Mouse (Mus musculus) splenic B cell, adult 2 months (primary cell): Measurements from ENCODE around the gene Hdgfl3.

Experiments used
- DNase-seq: peaks from one replicate; pipeline ENCODE4 v3.0.0-alpha.2; 2011; ENCODE audit warnings: low read depth, low spot score
- H3K27me3 ChIP-seq: 2 replicates; pipeline ENCODE4 v1.6.1; 2012; ENCODE audit warnings: mild to moderate bottlenecking, low read length, moderate library complexity, mixed read lengths; ENCODE audit not compliant: control insufficient read depth, poor library complexity, insufficient read depth, severe bottlenecking
- H3K36me3 ChIP-seq: 2 replicates; pipeline ENCODE4 v1.6.1; 2012; ENCODE audit warnings: mild to moderate bottlenecking, low read length, moderate library complexity, mixed read lengths; ENCODE audit not compliant: control insufficient read depth, poor library complexity, insufficient read depth, severe bottlenecking

The Hdgfl3 gene

DNA sequence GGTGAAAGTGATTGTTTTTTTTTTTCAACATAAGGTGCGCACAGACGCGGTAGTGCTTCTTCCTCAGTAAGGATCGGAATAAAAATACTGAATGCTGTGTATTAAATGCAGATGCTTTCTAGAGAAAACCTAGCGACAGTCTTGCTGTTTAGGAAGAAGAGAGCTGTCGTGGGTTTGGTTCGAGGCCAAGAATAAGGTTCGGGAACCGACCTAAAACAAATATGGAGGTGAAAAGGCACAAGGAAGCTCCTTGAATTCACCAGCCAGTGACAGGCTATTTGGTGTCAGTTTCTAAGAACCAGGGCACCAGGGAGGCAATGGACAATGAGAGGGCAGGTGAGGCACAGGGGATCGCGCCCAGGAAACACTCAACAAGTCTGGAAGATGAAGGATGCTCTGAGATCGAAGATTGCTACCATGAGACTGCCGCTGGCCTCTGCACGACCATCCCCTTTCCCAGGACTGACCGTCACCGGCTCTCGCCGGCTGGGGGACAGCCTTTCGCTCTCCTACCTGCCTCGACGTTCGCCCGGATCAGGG is 1.1 kb downstream of the Hdgfl3 start:
- H3K27me3 ChIP-seq: peaks cover 6% of the 10 kb centered on the region
- H3K36me3 ChIP-seq: no peaks in the 10 kb centered on the region
- DNase-seq: peak; percentile 11

DNA sequence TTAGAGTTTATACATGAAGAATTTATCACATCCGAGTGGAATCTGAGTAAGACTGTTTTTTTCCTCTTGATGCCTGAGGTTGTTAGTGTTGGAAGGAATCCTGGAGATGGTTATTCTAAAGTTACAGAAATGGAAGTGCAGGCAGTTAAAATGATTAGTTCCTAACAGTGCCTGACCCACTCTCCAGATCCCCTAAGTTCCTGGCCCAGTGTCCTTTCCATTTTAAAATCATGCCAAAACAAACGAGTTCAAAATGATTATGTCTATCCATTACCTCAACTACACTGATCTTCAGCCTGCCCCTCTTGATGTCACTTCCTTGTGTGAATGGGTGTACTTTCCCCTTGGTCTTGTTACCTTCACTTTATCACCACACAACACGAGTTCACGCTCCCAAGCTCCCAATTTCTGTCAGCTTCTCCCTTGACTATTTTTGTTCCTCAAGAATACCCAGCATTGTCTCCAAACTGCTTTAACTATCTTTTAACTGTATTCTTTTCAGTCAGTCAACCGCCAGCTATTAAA is 1.7 kb downstream of the Hdgfl3 start:
- Histone ChIP-seq H3K27me3 (peaks cover 6% of the 10 kb centered on the region), H3K36me3 (no peaks in the 10 kb centered on the region)
- DNase-seq: peak; percentile 23

- Histone ChIP-seq H3K36me3 (no peaks in the 10 kb centered on the region), H3K27me3 (peaks cover 5% of the 10 kb centered on the region)
- DNase-seq: no peak
These were observed 5.3 kb downstream of the Hdgfl3 start for GRCm38 (mm10) chr7:81928998-81929397.

GRCm38 (mm10) chr7:81921379-81921952 is 12.8 kb downstream of the Hdgfl3 start:
- no peaks in the 10 kb centered on the region for H3K27me3 ChIP-seq
- H3K36me3 ChIP-seq: no peaks in the 10 kb centered on the region
- DNase-seq: peak; percentile 76

GRCm38 (mm10) chr7:81920314-81920713 is 14.0 kb downstream of the Hdgfl3 start:
- no peak for DNase-seq
- Histone ChIP-seq H3K27me3 (no peaks in the 10 kb centered on the region), H3K36me3 (no peaks in the 10 kb centered on the region)

GRCm38 (mm10) chr7:81918316-81918715 is 16.0 kb downstream of the Hdgfl3 start:
- H3K36me3 ChIP-seq: no peaks in the 10 kb centered on the region
- DNase-seq: no peak
- H3K27me3 ChIP-seq: no peaks in the 10 kb centered on the region

DNA sequence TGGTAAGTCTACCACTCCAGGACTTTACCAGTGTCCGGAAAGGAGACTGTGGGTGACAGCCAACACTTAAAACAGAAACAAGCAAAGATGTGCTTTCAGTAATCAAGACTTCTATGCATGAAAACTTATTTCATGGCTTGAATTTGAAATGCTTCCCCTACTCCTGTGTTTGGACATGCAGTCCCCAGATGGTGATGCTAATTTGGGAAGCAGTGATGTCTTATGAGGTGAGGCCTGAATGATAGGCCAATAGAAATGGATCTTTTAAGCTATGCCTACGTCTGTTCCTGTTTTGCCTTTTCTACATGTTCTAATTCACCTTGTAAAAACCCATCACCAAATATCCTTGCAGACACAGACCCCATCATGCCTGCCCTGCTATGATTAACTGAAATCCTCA is 29.3 kb downstream of the Hdgfl3 start:
- H3K36me3 ChIP-seq: no peaks in the 10 kb centered on the region
- no peaks in the 10 kb centered on the region for H3K27me3 ChIP-seq
- no peak for DNase-seq

DNA sequence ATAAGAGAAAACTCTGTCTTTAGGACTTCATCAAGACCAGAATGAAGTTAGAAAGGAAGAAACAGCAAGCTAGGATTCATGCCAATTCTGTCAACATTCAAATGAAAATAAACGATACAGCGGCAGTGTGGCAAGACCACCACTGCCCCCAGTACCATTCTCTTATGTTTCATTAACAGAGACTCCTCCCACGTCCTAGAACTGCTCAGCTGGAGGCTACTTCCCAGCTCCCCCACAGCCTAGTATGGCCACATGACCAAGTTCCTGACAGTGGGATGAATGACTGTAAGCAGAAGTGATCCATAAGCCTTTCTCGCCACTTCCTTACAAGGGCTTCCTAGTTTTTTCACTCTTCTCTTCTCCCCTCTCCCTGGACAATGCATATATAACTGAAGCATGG is 30.2 kb downstream of the Hdgfl3 start:
- no peaks in the 10 kb centered on the region for H3K27me3 ChIP-seq
- DNase-seq: no peak
- no peaks in the 10 kb centered on the region for H3K36me3 ChIP-seq

GRCm38 (mm10) chr7:81899361-81899760 is 34.9 kb downstream of the Hdgfl3 start:
- Histone ChIP-seq H3K27me3 (no peaks in the 10 kb centered on the region), H3K36me3 (no peaks in the 10 kb centered on the region)
- DNase-seq: no peak

GRCm38 (mm10) chr7:81885128-81885527 is 49.1 kb downstream of the Hdgfl3 start:
- Histone ChIP-seq H3K36me3 (peaks cover 7% of the 10 kb centered on the region; the same call in 1 of the 2 replicates), H3K27me3 (no peaks in the 10 kb centered on the region)
- no peak for DNase-seq

DNA sequence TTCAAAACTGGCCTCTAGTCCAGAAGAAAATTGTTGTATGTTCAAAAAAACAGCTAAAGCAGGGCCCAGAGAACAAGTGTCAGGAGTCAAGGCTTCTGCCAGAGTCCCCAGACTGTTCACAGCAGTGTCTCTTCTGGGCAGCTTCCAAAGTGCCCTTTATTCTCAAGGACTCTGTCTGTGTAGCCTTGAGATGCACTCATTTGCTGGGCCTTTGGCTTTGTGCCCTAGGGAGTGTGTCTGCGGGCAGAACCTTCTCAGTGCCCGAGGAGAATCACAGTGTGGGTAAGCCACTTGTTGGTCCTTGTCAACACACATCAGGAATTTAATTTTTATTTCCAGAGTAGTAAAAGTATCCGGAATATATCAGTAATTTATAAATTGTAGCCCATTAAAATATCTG is 52.7 kb downstream of the Hdgfl3 start:
- DNase-seq: no peak
- Histone ChIP-seq H3K36me3 (peaks cover 8% of the 10 kb centered on the region; the same call in 1 of the 2 replicates), H3K27me3 (no peaks in the 10 kb centered on the region)

GRCm38 (mm10) chr7:81880797-81881196 is 53.5 kb downstream of the Hdgfl3 start:
- peak; percentile 54 for DNase-seq
- Histone ChIP-seq H3K36me3 (peaks cover 10% of the 10 kb centered on the region; the same call in 1 of the 2 replicates), H3K27me3 (no peaks in the 10 kb centered on the region)

- Histone ChIP-seq H3K27me3 (no peaks in the 10 kb centered on the region), H3K36me3 (peaks cover 8% of the 10 kb centered on the region; the same call in 1 of the 2 replicates)
- no peak for DNase-seq
These were observed 54.0 kb downstream of the Hdgfl3 start for GRCm38 (mm10) chr7:81880286-81880685.

DNA sequence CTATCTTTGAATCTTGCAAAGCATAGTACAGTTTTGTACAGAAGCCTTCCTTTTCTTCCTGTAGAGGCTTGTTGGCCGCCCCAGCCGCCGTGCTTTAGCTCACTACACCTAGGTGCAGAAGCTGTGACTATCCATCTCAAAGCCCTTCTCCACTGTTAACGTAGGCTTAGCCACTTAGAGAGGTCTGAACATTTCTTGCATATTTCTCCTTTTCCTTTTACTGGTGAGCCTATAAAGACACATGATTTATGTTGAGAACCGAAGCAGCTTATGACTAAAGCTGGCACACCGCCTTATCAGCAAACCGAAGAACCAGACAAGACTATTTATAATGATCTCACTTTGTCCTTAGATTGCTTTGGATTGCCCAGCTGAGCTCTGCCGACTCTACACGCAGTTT is 58.9 kb downstream of the Hdgfl3 start:
- no peak for DNase-seq
- Histone ChIP-seq H3K36me3 (peaks cover 10% of the 10 kb centered on the region; the same call in 1 of the 2 replicates), H3K27me3 (no peaks in the 10 kb centered on the region)

GRCm38 (mm10) chr7:81874636-81875035 is 59.6 kb downstream of the Hdgfl3 start:
- H3K36me3 ChIP-seq: peaks cover 12% of the 10 kb centered on the region
- no peaks in the 10 kb centered on the region for H3K27me3 ChIP-seq
- DNase-seq: no peak

GRCm38 (mm10) chr7:81873807-81874206 is 60.5 kb downstream of the Hdgfl3 start:
- no peaks in the 10 kb centered on the region for H3K27me3 ChIP-seq
- H3K36me3 ChIP-seq: peaks cover 15% of the 10 kb centered on the region
- DNase-seq: no peak
